Comparison of ENCODE assay signal across 23 mouse cellular contexts in genomic region chr15:12895426-12895825, GRCm38 (mm10).
DNase-seq lines count a peak whose midpoint lies in the region; ATAC-seq and TF ChIP-seq lines count a peak whose summit lies in the region.
"Had no signal": no experiment of that assay in that cellular context is flagged by ENCODE, and none has a peak within 500 bp of the region (broad histone marks: within the 10 kb centered on the region; RNA-seq: fewer than 3 reads in every experiment).

No protein-coding gene starts in this region.

- peaks cover 3% of the 10 kb centered on the region for H3K9me3 ChIP-seq in G1E (replicated peaks)
- H3K9me3 ChIP-seq: neural tube, embryonic 15.5 days had no signal

- 87% methylated on average over 13 of the region's 13 CpGs for WGBS in thymus, adult 2 months

- intact Hi-C loops in gastrocnemius, postnatal 36 days (cut with DNase I) = no loop called here

- no peak for DNase-seq in thymus, adult 2 months
- DNase-seq in thymus, postnatal 36 days = no peak
- no peak for DNase-seq in G1E (ENCODE audit: low spot score)
- DNase-seq in gastrocnemius, postnatal 36 days = no peak
- DNase-seq in kidney, postnatal 25 days = no peak
- no peak for DNase-seq in adrenal gland, postnatal 10 days
- DNase-seq: adrenal gland, postnatal 14 days; cerebellum, adult 11 months; cerebellum, postnatal 25 days; embryo, embryonic 11 days; heart, adult 2 months; heart, postnatal 4 days; kidney, adult 11 months; kidney, postnatal 10 days; left cerebral cortex, postnatal 4 days; lung, postnatal 10 days; midbrain, embryonic 14.5 days had no signal

- no peaks in the 10 kb centered on the region for H3K4me1 ChIP-seq in thymus, adult 2 months (replicated peaks; ENCODE audit: control insufficient read depth, insufficient read depth, low read length)
- H3K4me1 ChIP-seq in G1E (ENCODE audit: insufficient read depth, low read depth, low read length) = peaks cover 68% of the 10 kb centered on the region
- H3K4me1 ChIP-seq: neural tube, embryonic 15.5 days had no signal

- peak overlapping the region; percentile 47; the same call in 1 of the 2 replicates for H3K27ac ChIP-seq in thymus, adult 2 months (ENCODE audit: control insufficient read depth, insufficient read depth, low read length)
- H3K27ac ChIP-seq: heart, adult 2 months; layer of hippocampus, adult 2 months; neural tube, embryonic 15.5 days had no signal

- no peaks in the 10 kb centered on the region for H3K27me3 ChIP-seq in thymus, adult 2 months (ENCODE audit: control insufficient read depth, insufficient read depth, low read length)
- H3K27me3 ChIP-seq in G1E (ENCODE audit: insufficient read depth, low read length) = no peaks in the 10 kb centered on the region
- H3K27me3 ChIP-seq: neural tube, embryonic 15.5 days had no signal

- TF ChIP-seq POLR2A in thymus, adult 2 months (IDR thresholded peaks at IDR 0.05; ENCODE audit: control insufficient read depth, extremely low read depth, insufficient read depth, low read length, poor library complexity) = no peak

- no peak overlapping the region for H3K4me3 ChIP-seq in thymus, adult 2 months (ENCODE audit: control insufficient read depth, insufficient read depth, low read length)
- H3K4me3 ChIP-seq in G1E (ENCODE audit: low read depth, low read length) = peak overlapping the region; percentile 65; the same call in 1 of the 2 replicates
- H3K4me3 ChIP-seq: heart, adult 2 months; layer of hippocampus, adult 2 months; myocyte; neural tube, embryonic 15.5 days had no signal

- ATAC-seq in G1E (ENCODE audit: extremely low read depth, insufficient number of reproducible peaks, low FRiP score, poor library complexity, severe bottlenecking) = 0 out of 2 replicates have a peak, but pooled peaks have one; percentile 6
- peak; percentile 93 for ATAC-seq in inflammation-experienced regulatory T-cells, adult 6 months
- ATAC-seq in megakaryocyte-erythroid progenitor cell, adult 5-6 weeks (replicated peaks; ENCODE audit: low FRiP score, low TSS enrichment, poor library complexity, severe bottlenecking) = peak; percentile 19
- ATAC-seq: hindbrain, embryonic 16.5 days had no signal

- H3K36me3 ChIP-seq in thymus, adult 2 months (ENCODE audit: control insufficient read depth, insufficient read depth, low read length) = peaks cover 4% of the 10 kb centered on the region; the same call in 1 of the 2 replicates
- H3K36me3 ChIP-seq in G1E (replicated peaks) = peaks cover 72% of the 10 kb centered on the region

- no peak for TF ChIP-seq CTCF in thymus, adult 2 months (IDR thresholded peaks at IDR 0.05; ENCODE audit: borderline replicate concordance, control insufficient read depth, extremely low read depth, insufficient read depth, low read length, poor library complexity)
- TF ChIP-seq CTCF in G1E (IDR thresholded peaks at IDR 0.05; ENCODE audit: low read depth, low read length) = no peak

Comparison
In these comparisons a context has a peak if more than half of its experiments do, and no peak if none do; other contexts are left out.
1. ATAC-seq: peak in every context shown above with its lines; median percentile 93 in inflammation-experienced regulatory T-cells, adult 6 months; 19 in megakaryocyte-erythroid progenitor cell, adult 5-6 weeks; 6 in G1E.